Mouse (Mus musculus) brain, embryonic 18.5 days (tissue): ENCODE results near the gene Prom1.

Experiments used
- DNase-seq: peaks from one replicate; pipeline ENCODE4 v3.0.0-alpha.2; 2012; ENCODE audit warnings: low read depth, low spot score

Prom1 gene

DNA sequence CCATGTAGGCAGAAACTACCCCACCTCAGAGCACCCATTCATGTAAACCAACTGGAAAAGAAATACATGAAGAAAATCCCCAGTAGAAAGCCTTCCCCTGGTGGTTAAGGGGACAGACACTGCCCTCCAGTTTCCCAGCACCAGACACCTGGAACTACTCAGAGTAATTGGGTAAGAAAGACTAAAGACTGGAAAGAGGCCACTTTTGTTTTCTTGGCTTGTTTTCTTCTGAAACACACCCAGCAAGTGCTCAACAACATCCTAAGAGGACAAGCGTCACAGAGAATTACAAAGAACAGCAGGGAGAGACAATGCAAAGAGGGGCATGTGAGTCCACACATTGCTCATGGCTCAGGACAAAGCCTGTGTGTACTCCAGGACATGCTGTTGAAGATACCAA is 20.7 kb downstream of the Prom1 start:
- no peak for DNase-seq

DNA sequence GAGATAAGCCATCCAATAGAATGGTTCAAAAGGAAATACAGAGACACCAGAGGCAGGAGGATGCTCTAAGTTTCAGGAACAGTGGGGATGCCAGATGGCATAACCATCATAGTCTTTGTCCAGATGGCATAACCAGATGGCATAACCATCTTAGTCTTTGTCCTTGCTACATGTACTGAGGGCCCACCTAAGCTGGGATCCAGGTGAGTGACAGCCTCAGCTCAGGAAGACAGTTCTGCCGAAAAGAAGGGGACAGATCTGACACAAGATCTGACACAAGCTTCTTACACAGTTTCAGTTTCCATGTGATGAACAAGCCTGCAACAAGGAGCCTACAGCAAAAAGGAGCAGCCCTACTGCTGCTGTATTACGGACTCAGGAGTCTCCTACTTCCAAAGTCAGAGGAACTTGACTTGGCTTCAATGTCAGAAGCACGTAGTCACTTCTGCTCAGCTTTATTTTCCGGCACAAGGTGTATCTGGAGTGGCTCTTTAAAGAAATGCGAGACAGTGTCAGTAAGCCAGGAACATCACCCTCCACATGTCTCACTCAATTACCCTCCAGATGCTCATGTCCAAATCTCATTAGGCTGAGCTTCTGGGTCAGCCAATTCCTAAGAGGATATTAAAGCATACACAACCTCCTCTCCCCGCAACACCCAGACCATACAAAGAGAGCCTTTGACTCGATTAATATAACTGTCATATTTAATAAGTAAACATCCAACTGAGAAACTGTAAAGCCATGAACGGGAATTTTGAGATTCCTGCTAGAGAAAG is 21.4 kb downstream of the Prom1 start:
- no peak for DNase-seq

DNA sequence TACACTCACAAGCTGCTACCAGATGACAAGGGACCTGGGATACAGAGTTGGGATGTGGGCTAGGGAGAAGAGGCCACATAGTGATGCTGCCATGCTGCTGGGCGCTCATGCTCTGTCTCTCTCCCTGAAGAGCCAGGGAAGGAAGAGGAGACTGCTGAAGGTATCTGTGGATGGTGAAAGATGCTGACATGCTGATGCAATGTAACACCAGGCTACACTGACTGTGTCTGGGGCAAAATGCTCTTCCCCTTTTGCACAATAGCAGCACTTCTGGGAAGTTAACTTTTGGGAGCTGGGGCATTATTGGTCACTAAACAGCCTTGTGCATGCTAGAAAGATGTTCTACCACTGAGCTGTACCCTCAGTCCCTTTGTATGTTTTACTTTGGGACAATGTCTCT is 26.4 kb downstream of the Prom1 start:
- DNase-seq, result no peak

DNA sequence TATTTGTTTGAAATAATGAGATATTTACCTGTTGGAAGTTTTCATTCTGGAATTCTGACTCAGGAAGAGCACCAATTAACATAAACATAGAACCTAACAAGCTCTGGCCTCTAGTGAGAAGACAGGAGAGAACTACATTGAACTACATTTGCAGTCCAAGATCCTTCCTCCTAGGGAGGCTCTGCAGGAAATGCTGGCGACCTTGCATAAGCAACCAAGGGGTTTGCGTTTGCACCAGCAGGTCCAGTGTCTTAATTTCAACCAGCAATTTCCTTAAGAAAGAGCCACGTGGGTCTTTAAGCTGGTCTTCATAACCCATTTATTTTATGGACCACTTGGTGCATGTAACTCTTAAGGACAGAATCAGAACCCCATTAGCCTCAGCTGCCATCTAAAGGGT is 28.2 kb downstream of the Prom1 start:
- no peak for DNase-seq

DNA sequence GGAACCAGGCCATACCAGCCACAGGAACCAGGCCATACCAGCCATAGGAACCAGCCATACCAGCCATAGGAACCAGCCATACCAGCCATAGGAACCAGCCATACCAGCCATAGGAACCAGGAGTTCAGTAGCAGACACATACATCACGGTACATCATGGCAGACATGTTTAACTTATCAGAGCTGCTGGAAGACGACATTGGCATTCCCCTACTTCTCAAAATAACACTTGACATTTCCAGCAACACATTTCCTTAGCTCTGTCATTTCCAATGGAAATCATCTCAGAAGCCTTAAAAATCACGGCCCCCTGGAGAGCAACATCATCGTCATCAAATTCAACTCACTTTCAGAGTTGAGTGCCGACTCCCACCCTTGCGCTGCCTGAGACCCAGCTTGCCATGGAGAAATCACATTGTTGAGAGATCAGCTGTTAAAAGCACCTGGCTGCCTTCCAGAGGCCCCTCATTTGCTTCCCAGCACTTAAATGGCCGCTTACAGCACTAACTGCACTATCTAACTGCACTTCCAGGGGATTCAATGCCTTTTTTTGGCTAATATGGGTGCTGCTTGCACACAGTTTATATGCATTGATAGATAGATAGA is 31.2 kb downstream of the Prom1 start:
- no peak for DNase-seq

DNA sequence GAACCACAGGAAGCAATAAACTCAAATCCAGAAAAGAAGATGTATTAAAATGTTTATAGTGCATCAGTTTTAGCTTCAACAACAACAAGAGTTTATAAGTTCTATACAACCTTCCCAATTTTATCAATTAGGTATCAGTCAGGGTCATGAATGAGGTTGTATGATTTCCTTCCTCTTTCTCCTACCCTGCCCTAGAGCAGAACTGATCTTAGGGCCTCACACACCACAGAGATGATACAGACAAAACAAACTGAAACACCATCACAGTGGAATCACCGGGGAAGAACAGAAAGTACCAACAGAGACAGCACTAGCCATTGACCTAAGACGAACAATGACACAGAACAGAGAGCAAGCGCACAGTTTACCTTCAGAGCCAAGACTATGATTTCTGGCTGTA is 43.6 kb downstream of the Prom1 start:
- no peak for DNase-seq

DNA sequence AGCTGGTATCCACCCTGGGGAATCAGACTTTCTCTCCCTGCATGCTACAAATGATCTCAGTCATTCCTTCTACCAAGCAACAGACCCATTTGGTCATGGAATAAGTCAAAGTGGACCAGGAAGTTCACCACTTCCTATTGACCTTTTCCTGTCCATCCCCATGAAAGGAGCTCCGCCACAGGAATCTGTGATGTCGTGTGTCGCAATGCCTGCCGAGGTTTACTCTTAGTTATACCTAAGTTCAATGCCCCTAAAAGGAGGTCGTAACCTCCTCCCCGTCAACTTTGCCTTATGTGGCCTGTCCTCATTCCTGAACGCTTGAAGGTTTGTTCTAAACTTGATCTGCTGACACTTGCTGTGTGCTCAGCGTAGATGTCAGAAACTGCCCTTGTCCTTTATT is 51.6 kb downstream of the Prom1 start:
- DNase-seq, result no peak

DNA sequence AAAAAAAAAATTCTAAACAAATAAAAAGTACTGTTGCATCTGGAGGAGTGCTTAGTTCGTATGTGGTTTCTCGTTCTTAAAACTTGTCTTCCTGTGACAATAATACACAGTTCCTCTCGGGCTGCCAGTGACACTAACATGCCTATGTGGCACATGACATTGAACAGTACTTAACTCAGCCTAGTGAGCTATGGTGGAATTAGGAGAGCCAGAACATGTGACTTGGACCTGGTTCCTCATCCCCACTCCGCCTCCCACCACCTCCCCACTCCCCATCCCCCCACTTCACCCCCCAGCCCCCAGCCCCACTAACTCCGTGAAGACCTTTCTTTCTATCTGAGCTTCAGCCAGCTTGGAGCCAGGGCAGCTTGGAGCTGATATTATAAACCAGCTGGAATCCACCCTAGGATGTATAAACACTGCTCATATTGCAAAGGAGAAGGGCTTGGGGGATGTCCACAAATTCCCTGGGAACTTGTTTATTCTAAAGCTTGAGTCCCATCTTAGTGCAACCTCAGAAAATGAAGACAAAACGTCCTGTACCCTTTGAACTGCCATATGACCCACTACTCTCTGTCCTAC is 52.3 kb downstream of the Prom1 start:
- no peak for DNase-seq

DNA sequence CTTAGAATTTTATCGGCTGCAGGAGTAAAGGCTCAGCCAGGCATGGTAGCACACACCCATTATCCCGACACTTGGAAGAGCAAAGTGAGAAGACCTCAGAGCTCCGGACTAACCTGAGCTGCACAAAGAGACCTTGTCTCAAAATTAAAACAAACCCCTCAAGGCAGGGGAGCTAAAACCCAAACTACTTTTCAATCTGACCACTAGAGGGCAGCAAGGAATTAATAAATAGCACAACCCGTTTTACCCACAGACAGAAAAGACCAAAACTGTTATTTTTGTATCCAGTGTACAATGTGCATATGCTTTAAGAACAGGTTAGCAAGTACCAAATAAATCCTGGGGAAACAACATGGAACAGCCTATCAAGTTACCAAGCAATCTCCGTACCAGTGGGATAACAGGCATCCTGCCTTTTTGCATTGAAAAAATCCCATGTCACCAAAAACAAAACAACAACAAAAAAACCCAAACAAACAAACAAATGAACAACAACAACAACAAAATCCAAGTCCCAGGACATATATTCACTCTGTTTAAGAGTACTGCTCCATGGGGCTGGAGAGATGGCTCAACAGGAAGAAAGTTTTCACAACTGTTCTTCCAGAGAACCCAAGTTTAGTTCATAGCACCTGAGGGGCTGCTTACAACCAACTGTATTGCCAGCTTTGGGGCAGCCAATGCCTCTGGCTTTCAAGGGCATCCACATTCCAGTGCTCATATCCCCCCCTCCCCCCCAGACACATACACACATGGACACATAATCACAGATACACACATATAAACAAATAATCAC is 53.1 kb downstream of the Prom1 start:
- peak; percentile 20 for DNase-seq

DNA sequence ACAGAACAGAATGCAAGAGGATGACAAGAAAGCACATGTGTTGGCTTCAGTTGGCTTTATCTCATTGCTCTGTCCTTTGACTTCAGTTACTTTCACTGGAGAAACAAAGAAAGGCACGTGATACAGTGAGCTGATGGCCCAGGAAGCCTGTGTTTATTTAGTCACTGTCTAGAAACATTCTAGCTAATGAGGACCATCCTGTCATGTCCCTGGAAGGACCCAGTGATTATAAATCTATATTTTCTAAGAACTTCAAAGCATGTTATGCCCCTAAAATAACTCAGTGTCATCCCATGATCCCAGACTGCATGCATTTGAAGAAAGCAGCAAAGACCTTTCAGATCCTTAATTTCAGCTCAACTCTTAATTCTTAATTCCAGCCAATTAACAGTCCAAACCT is 60.1 kb downstream of the Prom1 start:
- DNase-seq, result no peak

DNA sequence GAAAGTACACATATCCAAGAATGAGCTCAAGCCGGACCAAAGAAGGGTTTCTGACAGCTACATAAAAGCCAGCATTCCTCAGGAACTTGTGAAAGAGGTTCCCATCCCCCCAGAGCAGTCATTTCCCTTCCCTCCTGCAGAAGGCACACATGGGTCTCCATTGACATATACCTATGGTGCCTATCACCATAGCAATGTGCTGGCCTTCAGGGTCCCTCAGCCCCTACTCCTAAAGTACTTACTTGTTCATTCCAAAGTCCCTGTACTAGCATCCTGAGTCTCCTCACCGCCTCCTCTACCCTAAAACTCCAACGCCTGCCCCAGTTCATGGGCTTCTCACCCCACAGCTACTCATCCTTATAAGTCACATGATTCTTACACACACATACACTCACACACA is 60.8 kb downstream of the Prom1 start:
- no peak for DNase-seq

DNA sequence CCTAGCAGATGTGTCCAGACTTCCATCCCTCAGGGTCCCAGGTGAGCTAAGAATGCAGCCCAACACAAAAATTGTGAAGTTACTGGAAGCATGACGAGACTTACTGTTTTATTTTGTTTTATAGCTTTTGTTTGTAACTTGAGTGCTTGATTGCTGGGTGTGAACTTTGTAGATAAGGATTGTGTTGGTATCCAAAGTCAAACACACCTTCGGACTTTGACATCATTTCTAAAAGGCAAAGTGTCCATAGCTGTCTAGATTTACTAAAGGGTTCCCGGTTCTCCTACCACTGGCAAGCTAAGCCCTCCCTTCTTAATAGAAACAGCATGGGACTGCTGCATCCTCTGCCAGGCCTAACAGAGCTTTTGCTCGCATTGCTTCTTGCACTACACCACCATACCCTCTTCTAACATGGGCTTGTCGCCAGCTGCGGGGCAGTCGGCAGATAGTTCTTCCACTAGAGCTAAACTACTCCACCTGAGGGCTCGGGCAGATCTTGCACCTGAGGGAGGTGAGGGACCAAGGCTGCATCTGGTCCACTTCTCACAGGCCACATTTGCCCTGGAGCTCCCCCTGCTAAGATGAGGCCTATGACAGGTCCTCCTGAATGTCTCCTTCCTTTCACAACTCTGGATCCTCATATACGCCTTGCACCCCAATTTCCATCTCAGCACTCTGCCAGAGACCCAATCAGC is 103.4 kb downstream of the Prom1 start:
- no peak for DNase-seq

DNA sequence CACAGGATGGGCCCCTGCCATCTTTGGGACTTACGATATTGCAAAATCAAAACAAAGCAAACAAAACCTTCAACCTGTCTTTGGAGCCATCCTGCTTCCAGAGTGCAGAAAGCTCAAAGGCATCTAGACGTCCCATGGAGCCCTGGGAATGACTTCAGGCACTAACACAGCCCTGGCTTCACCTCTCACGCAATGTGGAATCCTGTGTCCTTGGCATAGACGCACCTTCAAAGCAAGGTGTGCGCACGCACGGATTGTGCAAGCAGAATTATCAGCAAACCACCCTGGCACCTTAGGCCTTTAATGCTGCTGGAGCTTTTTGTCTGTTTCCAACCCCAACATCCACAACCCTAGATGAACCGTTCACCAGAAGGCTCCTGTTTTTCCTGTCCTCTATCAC is 104.2 kb downstream of the Prom1 start:
- DNase-seq, result no peak

DNA sequence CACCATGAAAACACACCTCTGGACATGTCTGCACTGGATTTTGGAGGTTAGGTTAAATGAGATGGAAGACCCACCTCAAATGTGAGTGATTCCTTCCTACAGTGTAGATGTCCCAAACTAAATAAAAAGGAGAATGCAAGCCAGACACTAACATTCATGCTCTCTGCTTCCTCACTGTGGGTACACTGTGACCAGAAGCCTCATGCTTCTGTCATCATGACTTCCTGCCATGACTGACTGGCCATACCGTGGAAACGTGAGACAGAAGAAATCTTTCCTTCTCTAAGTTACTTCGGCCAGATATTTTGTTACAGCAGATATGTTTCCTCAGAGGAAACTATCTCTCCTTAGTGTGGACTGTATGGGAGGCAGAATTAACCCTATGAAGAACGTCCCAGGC is 105.7 kb downstream of the Prom1 start:
- no peak for DNase-seq

DNA sequence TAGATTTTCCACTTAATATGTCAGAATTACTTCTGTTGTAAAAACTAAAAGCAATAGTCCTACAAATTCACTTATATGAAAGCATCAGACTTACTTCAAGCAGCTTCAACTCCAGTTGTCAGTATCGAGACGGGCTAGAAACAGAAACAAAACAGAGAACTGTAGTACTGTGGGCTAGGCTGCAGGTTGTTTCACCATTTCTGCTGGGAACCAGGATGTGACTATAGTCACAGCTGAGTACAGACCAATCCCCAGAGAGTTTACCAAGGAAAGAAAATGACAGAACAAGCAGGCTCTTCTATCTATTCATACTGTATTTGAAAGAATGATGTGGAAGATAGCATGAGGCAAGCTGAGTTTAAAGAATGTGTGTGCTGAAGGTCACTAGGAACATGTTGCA is 106.9 kb downstream of the Prom1 start:
- no peak for DNase-seq

DNA sequence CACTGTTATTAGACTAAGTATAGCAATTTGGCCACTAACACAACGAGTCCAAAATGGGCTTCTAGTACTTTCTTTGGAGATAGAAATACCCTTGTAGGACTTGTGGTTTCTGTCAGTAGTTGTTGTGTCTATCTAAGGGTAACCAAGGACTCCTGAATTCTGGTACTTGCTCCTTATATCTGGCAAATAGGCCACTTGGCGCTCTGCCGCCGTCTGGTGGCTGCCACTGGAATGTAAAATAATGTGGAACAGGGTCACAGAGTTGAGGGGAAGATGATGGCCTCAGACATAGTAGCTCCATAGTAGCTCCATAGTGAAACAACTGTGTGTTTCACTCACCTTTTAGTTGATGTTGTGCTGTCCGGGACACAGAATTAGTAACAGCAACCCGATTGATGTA is 111.5 kb downstream of the Prom1 start:
- no peak for DNase-seq

DNA sequence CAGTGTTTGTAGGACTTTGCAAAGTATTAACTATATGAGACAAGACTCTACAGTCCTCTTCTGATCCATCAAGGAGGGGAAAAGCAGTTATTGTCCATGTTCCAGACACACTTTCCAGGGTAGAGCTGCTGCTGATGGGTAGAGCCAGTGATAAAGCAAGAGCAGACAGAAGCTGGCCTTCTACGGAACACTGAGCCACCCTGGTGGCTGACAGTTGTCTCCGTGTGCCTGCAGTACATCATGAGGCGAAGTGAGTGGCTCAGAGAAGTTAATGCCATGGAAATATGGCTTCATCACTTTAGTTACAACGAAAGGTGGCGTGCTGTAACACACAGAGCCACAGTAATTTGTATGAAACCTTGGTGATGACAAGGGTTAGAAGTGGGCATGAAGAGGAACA is 112.8 kb downstream of the Prom1 start:
- DNase-seq, result no peak

DNA sequence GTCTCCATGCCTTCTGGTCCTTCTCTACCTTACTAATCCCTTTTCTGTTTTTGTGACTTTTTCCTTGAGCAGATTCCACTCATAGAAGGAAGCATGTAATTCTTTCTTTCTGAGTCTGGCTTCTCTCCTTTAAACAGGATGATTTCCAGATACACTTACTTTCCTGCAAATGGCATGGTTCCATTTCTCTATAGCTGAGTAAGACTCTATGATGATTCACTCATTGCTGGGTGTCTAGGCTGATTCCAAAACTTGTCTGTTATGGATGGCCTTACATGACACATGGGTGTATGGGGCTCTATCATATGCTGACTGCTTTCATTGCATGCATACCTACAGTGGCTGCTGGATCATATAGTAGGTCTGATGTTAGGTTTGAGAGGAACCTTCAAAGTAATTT is 115.6 kb downstream of the Prom1 start:
- DNase-seq, result no peak

DNA sequence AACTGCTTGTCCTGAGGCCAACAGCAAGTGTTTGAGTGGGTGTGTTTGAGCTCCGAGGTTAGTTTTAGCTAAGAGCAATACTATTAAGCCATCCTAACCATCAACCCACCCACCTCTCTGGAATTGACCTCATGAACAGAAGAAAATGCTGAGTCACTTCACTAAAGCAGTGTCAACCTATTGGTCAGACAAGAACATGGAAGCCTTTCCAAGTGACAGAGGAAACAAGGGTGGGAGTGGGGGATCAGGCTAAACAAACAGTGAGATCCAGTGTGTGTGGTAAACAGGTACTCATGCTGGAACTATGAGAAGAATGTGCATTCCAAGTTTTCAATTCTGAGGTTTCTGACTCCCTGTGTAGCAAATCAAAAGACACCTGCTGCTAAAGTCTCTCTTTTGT is 118.9 kb downstream of the Prom1 start:
- no peak for DNase-seq

DNA sequence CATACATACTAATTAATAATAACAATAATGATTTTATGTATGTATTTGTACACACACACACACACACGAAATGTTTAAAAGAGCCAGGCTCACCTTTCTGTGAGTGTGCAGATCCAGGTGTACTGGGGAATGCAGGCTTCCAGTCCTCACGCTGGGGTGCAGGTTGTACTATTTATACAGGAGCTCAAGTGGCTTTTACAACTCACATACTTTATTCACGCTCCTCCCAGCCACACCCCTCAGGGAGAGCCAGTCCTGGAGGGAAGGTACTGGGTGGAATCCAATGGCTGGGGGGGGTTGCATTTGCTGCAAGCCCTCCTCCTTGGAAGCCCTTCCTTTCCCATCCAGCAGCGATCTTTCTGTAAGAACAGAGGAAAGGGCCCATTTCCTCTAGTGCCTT is 120.2 kb downstream of the Prom1 start, which contains the start of gene Fgfbp1:
TSS of gene Fgfbp1 (minus strand) at position 160 of the 400 bp plus-strand sequence.
- no peak for DNase-seq

DNA sequence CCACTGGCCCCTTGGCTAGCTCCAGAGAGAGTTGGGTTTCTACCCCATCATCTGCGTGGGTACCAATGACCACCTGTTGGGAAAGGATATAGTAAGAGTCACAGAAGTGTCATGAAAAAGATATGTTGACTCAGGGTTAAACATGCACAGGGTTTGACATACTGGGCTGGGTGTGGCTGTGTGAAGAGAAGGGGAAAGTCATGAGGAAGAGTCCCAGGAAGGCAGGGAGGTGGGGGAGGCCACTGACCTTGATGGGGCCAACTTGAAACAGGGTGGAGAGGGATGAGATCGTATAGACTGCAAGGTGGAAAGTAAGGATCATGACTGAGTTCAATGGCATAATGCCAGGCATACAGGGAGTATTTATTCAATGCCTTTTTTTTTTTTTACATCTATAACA is 121.4 kb downstream of the Prom1 start:
- no peak for DNase-seq
